Mouse (Mus musculus) megakaryocyte, embryonic 14.5 days (primary cell): ENCODE measurements around the gene Rab35. TPM values are rescaled to one million over a fixed set of nuclear protein-coding genes. Genes with fewer than 3 reads are reported as not detected.

Experiments
- H3K27me3 ChIP-seq: replicated peaks from 2 replicates; pipeline ENCODE3; 2012; ENCODE audit warnings: inconsistent platforms
- H3K36me3 ChIP-seq: replicated peaks from 2 replicates; pipeline ENCODE3; 2012; ENCODE audit warnings: low read length, inconsistent platforms, mixed read lengths
- H3K4me1 ChIP-seq: 2 replicates; pipeline ENCODE4 v1.6.1; 2012; ENCODE audit warnings: inconsistent platforms
- H3K4me3 ChIP-seq: replicated peaks from 2 replicates; pipeline ENCODE3; 2012; ENCODE audit warnings: moderate library complexity, mild to moderate bottlenecking, inconsistent platforms
- H3K9me3 ChIP-seq: 2 replicates; pipeline ENCODE4 v1.6.1; 2012; ENCODE audit warnings: inconsistent platforms
- FLI1 ChIP-seq: IDR thresholded peaks from 2 replicates; pipeline ENCODE4 v1.6.1; 2012; ENCODE audit warnings: low read length, inconsistent platforms, mixed read lengths
- GATA1 ChIP-seq: IDR thresholded peaks from 3 replicates; pipeline ENCODE4 v1.6.1; 2012; ENCODE audit warnings: mixed read lengths, low read length, inconsistent platforms, borderline replicate concordance
- polyA plus RNA-seq: library from polyadenylated mRNA; stranded (reverse); fragments of >175 nt; gene quantifications from 2 replicates; pipeline ENCODE4 v1.2.3, GENCODE M21; 2012; ENCODE audit warnings: low replicate concordance; ENCODE audit not compliant: insufficient read depth

Gene Rab35
- 29.5 and 94.9 TPM in 2 replicates for polyA plus RNA-seq

DNA sequence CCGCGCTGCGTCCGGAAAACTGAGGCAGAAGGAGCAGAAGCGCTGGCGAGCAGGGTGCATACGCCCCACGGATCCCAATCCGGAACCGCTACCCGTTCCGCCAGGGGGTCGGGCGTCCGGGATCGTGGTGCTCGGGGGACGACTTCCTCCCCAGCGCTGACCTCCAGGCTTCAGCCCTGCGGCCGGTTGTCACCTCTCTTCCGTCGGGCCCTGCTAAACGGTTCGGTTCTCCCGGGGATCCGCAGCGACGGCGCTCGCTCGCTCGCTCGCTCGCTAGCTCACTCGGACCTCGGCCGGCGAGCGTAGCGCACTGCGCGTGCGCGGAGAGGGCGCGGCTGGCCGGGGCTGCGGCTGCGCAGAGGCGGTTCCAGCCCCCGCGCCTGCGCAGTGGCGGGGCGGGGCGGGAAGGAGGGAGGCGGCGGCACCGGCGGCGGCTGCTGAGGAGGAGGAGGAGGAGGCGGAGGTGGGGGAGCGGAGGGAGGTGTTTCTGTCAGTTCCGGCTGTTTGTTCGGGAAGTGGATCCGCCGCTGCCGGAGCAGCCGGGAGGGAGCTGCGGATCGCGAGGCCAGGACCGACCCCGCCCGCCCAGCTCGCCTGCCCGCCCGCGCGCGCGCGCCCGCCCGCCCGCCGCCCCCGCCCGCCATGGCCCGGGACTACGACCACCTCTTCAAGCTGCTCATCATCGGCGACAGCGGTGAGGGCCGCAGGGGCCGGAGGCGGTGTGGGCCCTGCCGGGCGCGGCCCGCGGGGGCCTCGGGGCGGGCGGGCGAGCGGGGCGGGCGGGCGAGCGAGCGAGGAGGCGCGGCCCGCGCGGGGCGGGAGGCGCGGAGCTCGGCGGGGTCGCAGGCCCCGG, at the start of gene Rab35:
Gene Rab35, plus strand, starts transcription at position 404 of the 853 bp plus-strand sequence.
- no peak for TF ChIP-seq GATA1
- no peak for TF ChIP-seq FLI1
- Histone ChIP-seq H3K4me1 (peaks cover 82% of the 10 kb centered on the region), H3K27me3 (peaks cover 2% of the 10 kb centered on the region), H3K36me3 (peaks cover 28% of the 10 kb centered on the region), H3K4me3 (peak within 1 kb of the TSS; percentile 97), H3K9me3 (no peaks in the 10 kb centered on the region)

DNA sequence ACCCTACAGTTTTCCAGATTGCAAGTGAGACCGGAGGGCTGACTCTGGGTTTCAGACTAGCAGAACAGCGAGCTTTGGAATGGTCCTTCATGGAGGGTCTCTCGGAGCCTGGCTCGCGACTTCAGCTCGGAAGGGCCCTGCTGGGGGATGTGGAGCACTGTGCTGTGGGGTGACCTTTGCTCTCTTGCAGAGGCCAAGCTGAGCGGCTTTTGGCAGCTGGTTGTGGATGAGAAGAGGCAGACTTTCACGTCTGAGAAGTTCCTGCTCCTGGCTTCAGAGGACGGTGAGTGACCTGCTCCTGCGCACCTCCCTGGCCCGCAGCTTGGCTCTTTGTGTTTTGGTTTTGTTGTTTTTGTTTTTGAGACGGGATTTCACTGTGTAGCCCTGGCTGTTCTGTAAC, 46.1 kb upstream of the Rab35 start:
- Histone ChIP-seq H3K27me3 (no peaks in the 10 kb centered on the region), H3K36me3 (peaks cover 97% of the 10 kb centered on the region), H3K4me1 (peaks cover 13% of the 10 kb centered on the region), H3K9me3 (peaks cover 9% of the 10 kb centered on the region), H3K4me3 (no peak overlapping the region)
- TF ChIP-seq FLI1: no peak
- TF ChIP-seq GATA1: no peak

DNA sequence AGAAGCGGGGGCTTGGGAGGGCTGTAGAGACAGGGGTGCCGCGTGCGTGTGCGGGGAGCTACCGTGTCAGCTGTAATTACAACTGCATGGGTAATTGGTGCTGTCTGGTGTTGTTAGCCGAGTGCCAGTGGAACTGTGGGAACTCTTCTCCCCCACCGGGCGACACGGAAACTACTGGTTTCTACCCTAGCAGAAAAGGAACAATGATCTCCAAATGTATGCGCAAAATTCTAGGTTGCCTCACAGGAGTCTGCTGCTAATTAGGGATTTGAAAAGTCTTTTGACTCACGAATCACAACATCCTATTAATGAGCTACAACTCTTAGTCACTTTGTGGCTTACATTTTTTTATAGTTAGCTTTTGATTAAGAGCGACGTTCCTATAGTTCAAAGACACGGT, 45.5 kb upstream of the Rab35 start:
- H3K27me3 ChIP-seq: no peaks in the 10 kb centered on the region
- peaks cover 16% of the 10 kb centered on the region for H3K4me1 ChIP-seq
- TF ChIP-seq GATA1: no peak
- no peak for TF ChIP-seq FLI1
- H3K9me3 ChIP-seq: peaks cover 9% of the 10 kb centered on the region
- no peak overlapping the region for H3K4me3 ChIP-seq
- peaks cover 97% of the 10 kb centered on the region for H3K36me3 ChIP-seq

DNA sequence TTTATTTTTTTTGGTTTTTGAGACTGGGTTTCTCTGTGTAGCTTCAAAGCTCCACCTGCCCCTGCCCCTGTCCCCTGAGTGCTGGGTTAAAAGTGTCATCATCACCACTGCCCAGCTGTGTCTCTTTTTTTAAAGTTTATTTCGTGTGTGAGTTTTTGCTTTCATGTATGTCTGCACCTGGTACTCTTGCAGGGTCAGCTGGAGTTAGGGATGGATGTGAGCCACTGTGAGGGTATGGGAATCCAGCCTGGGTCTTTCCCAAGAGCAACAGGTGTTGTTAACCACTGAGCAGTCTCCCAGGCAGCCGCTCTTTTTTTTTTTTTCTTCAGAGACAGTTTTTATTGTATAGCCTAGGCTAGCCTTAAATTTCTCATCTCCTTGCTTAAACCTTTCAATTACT, 44.9 kb upstream of the Rab35 start:
- TF ChIP-seq FLI1 (no peak), GATA1 (no peak)
- Histone ChIP-seq H3K9me3 (peaks cover 9% of the 10 kb centered on the region), H3K27me3 (no peaks in the 10 kb centered on the region), H3K4me3 (no peak overlapping the region), H3K4me1 (peaks cover 20% of the 10 kb centered on the region), H3K36me3 (peaks cover 97% of the 10 kb centered on the region)

DNA sequence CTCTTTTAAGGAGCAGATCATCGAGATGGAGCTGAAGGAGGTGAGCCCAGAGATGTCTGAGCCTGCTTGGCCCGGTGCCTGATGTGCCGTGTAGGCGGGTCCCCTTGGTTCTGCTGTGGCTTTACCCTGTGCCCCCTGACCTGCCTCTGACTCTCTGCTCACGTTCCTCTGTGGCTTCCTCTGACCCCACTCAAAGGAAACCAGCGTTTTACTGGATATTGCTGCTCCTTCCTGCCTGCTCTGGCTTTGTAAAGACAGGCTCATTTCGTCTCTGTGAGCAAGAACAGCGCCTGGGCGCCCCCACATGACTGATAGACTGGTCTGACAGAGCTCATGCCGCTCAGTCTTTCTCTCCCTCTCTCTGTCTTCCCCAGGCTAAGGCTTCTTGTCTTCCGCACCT, 40.7 kb upstream of the Rab35 start:
- no peaks in the 10 kb centered on the region for H3K9me3 ChIP-seq
- TF ChIP-seq FLI1: no peak
- no peak for TF ChIP-seq GATA1
- peaks cover 97% of the 10 kb centered on the region for H3K36me3 ChIP-seq
- peak overlapping the region; percentile 23 for H3K4me3 ChIP-seq
- peaks cover 28% of the 10 kb centered on the region for H3K4me1 ChIP-seq
- H3K27me3 ChIP-seq: no peaks in the 10 kb centered on the region

DNA sequence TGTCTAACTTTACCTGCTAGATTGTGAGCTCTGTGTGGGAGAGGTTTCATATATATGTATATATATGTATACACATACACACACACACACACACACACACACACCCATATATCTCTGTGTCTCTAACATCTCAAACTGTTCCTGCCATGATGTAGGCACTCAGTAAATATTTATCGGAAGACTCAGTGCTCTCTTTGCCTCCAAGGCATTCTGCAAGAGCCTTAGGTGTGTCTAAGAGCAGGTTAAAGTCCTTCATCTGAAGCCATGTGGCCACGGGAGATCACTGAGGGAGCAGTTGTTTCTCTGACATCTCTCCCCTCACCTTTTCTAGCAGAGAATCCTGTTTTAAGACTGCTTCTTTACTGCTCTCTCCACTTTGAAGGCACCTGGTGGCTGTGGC, 40.2 kb upstream of the Rab35 start:
- Histone ChIP-seq H3K36me3 (peaks cover 97% of the 10 kb centered on the region), H3K4me1 (peaks cover 28% of the 10 kb centered on the region), H3K4me3 (no peak overlapping the region), H3K9me3 (no peaks in the 10 kb centered on the region), H3K27me3 (no peaks in the 10 kb centered on the region)
- no peak for TF ChIP-seq FLI1
- TF ChIP-seq GATA1: no peak

DNA sequence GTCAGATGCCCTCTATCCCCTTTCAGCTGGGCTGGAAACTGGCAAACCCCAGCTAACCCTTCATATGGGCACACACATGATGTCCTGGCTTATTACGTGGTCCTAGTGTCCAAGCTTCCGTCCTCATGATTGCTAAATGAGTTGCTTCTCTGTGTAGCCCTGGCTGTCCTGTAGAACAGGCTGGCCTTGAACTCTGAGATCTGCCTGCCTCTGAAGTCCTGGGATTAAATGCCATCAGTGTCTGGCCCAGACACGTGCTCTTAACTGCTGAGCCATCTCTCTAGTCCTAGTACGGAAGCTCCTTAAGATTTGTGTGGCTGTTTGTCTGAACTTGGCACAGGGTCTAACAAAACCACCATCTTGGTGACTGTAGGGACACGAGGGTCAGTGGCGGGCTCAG, 28.1 kb upstream of the Rab35 start:
- peaks cover 90% of the 10 kb centered on the region for H3K36me3 ChIP-seq
- H3K9me3 ChIP-seq: no peaks in the 10 kb centered on the region
- no peaks in the 10 kb centered on the region for H3K27me3 ChIP-seq
- no peaks in the 10 kb centered on the region for H3K4me1 ChIP-seq
- H3K4me3 ChIP-seq: no peak overlapping the region
- TF ChIP-seq GATA1 (no peak), FLI1 (no peak)

DNA sequence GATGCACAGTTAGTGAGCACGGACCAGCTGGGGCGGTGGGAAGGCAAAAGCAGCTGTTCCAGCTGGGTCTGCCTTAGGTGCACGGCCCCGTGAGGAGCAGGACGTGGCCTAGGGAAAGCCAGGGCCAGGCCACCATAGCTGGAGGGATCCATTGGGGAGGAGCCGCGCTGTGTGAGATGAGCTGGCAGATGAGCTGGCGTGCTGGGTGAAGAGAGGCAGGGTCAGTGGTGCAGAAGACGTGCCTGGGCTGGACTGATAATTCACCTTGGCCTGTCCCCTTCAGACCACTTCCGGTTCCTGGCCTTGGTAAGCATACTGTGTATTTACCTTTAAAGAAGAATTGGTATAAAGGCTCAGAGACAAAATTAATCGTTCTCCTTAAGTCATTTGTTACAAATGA, 20.1 kb upstream of the Rab35 start:
- TF ChIP-seq FLI1: no peak
- no peak for TF ChIP-seq GATA1
- Histone ChIP-seq H3K4me1 (peaks cover 48% of the 10 kb centered on the region), H3K27me3 (no peaks in the 10 kb centered on the region), H3K4me3 (peak overlapping the region; percentile 82), H3K36me3 (peaks cover 97% of the 10 kb centered on the region), H3K9me3 (no peaks in the 10 kb centered on the region)

DNA sequence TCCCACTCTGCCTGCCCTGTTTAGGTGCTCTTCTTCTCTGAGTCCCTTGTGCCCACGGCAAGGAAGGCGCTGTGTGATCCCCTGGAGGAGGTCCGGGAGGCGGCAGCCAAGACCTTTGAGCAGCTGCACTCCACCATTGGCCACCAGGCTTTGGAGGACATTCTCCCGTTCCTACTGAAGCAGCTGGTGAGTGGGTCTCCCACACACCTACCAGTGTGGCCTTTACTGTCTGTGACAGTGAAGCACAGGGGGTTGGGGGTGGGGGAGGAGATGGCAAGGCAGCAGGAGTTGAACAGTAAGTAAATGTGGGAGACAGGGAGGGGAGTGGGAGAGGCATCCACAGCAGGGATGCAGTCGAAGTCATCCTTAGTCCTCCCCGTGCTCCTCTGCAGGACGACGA, 18.4 kb upstream of the Rab35 start:
- Histone ChIP-seq H3K27me3 (no peaks in the 10 kb centered on the region), H3K36me3 (peaks cover 100% of the 10 kb centered on the region), H3K4me1 (peaks cover 48% of the 10 kb centered on the region), H3K9me3 (no peaks in the 10 kb centered on the region), H3K4me3 (no peak overlapping the region)
- TF ChIP-seq GATA1 (no peak), FLI1 (no peak)

DNA sequence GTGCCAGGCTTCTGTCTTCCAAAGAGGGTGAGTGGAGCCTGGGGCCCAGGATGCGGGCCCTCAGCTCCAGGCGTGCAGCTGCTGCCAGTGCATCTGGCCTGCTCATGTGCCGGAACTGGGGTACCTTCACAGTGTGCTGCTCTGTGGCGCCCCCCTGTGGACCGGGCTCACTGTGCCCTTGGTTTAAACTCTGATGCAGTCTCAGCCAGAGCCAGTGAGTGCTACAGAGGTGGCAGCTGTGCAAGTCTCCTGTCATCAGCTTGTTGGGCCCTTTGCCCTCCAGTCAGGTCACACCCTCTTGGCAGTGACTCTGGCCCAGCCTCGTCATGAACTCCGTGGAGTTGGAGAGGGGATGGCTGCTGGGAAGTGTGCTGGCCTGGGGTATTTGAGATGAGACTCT, 16.8 kb upstream of the Rab35 start:
- Histone ChIP-seq H3K36me3 (peaks cover 100% of the 10 kb centered on the region), H3K4me1 (peaks cover 45% of the 10 kb centered on the region), H3K9me3 (no peaks in the 10 kb centered on the region), H3K27me3 (no peaks in the 10 kb centered on the region), H3K4me3 (no peak overlapping the region)
- no peak for TF ChIP-seq FLI1
- TF ChIP-seq GATA1: no peak
